Mouse (Mus musculus): ENCODE data around the gene Ms4a14. TPM values are rescaled to one million over a fixed set of nuclear protein-coding genes. Genes with fewer than 3 reads are reported as not detected.
"Not testable (repeated sequence)": the region's sequence is repeated elsewhere in the genome, so short reads cannot be mapped to it uniquely, and the experiment has no call there.

Ms4a14 gene
- total RNA-seq (2015; ENCODE audit: low replicate concordance) (3.6 TPM in 1 of 2 replicates, not detected in the other), total RNA-seq (2017; ENCODE audit: low replicate concordance) (under 0.01 TPM in 1 of 2 replicates, not detected in the other)

DNA sequence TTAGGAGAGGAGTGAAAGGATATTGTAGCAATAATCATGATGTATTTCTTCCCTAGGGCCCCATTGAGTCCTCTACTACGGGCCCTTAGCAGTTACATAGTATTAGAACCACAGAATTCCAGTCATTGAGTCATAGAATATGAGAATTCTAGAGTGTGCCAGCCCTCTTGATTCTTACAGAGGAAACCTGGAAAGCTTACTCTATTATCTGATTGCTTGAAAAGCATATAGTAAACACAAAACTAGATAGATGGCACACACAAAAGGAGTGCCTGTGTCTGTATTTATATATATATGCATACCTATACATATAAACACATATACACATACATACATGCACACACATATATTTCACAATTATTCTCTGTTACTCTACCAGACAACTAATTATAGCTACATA lies at the start of gene Ms4a14:
Gene Ms4a14 (minus strand): TSS at position 101 of the 400 bp plus-strand sequence.
- ATAC-seq (replicated peaks; ENCODE audit: low FRiP score, poor library complexity, severe bottlenecking), result no peak

DNA sequence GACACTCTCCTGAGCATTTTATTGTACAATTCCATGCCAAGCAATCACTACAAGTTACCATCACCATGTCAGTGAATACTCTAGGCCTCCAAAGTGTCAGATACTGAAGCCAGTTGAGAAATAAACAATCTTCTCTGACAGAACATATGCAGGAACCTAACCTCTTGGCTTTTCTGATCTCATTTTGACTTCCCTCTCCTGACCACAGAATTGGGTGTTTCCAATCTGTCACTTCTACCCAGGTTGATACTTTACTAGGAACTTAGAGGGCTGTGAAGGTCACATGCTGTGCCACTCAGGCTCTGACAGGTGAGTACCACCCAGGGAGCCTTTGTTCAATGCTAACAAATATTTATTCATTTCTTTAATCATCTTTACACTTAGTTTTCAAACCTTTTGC lies 47.7 kb upstream of the Ms4a14 start:
- no peak for ATAC-seq (replicated peaks; ENCODE audit: low FRiP score, poor library complexity, severe bottlenecking)

- no peak for ATAC-seq (replicated peaks; ENCODE audit: low FRiP score, poor library complexity, severe bottlenecking)
Observed at GRCm38 (mm10) chr19:11360106-11360505, 45.9 kb upstream of the Ms4a14 start.

- no peak for ATAC-seq (replicated peaks; ENCODE audit: low FRiP score, poor library complexity, severe bottlenecking)
Observed at GRCm38 (mm10) chr19:11355730-11356129, 41.5 kb upstream of the Ms4a14 start.

GRCm38 (mm10) chr19:11351878-11352277 lies 37.6 kb upstream of the Ms4a14 start:
- no peak for ATAC-seq (replicated peaks; ENCODE audit: low FRiP score, poor library complexity, severe bottlenecking)

DNA sequence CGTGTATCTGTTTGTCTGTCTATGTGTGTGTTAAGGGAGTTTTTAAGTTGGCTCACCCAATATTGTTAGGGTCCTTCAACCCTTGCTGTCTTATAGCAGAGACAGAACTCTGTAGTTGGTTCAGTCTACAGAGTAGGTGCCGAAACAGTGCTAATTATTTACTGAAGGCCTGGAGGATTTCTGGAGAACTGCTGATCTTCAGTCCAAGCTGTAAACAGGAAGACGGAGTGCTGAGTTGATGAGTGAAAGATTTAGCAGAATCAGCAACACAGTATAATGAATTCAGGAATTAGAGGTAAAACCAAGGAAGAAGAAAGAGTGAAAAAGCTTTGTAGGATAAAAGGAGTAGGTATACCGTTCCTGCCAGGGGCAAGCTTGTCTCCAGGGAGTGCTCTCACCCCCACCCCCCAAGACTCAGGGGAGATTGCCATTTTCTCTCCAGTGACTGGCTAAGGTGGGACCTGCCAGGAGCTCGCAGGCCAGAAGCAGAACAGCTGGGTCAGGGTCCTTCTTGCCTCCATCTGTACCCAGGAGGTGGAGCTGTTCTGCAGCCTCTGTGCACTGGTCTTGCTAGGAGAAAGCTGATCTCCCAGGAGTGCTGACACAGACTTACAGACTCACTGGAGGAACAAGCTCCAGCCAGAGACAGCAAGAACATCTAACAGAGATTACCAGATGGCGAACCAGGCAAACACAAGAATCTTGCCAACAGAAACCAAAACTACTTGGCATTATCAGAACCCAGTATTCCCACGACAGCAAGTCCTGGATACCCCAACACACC lies 35.6 kb upstream of the Ms4a14 start:
- no peak for ATAC-seq (replicated peaks; ENCODE audit: low FRiP score, poor library complexity, severe bottlenecking)

- ATAC-seq (replicated peaks; ENCODE audit: low FRiP score, poor library complexity, severe bottlenecking), result no peak
Observed at GRCm38 (mm10) chr19:11343992-11344391, 29.7 kb upstream of the Ms4a14 start.

DNA sequence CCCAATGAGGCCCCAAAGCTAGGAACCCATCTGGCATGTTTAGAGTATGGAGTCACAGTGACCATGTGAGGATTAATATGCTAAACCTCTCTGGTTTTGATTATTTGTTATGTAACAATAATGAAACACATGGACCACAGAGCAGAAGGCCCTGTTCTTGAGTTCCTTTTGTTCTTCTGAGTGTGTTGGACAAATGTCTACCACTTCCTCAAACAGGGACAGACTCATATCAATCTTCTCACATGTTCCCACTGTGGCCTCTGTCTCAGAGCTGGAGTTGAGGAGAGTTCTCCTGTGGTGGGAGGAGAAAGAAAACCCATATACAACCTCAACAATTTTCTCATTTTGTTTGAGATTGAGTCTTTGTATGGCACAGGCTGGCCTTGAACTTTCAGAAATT lies 28.9 kb upstream of the Ms4a14 start:
- ATAC-seq (replicated peaks; ENCODE audit: low FRiP score, poor library complexity, severe bottlenecking), result no peak

DNA sequence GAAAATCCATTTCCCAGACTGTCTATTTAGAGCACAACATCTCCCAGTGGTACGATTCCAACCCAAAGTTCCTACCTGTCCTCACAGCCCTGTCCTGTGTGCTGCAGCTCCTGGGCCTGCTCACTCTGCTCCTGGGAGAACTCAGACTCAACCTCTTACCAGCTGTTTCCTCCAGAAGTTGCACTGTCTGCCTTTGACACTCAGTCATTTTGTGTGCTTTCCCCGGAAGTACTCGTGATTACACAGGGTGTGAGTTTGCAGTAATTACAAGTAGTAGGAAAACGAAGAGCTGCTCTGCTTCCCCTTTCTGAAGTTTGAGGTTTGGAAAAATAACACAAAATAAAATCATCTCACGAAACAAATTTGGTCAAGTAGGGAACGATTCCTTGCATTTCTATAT lies 21.7 kb upstream of the Ms4a14 start, which contains the start of gene Ms4a7:
Gene Ms4a7 (minus strand): TSS at position 215 of the 400 bp plus-strand sequence.
- no peak for ATAC-seq (replicated peaks; ENCODE audit: low FRiP score, poor library complexity, severe bottlenecking)

- no peak for ATAC-seq (replicated peaks; ENCODE audit: low FRiP score, poor library complexity, severe bottlenecking)
Observed at GRCm38 (mm10) chr19:11321123-11321522, 6.9 kb upstream of the Ms4a14 start.

- ATAC-seq (replicated peaks; ENCODE audit: low FRiP score, poor library complexity, severe bottlenecking), result no peak
Observed at GRCm38 (mm10) chr19:11316786-11317185, 2.5 kb upstream of the Ms4a14 start.

- ATAC-seq (replicated peaks; ENCODE audit: low FRiP score, poor library complexity, severe bottlenecking), result no peak
Observed at GRCm38 (mm10) chr19:11308888-11309287, 5.4 kb downstream of the Ms4a14 start.

DNA sequence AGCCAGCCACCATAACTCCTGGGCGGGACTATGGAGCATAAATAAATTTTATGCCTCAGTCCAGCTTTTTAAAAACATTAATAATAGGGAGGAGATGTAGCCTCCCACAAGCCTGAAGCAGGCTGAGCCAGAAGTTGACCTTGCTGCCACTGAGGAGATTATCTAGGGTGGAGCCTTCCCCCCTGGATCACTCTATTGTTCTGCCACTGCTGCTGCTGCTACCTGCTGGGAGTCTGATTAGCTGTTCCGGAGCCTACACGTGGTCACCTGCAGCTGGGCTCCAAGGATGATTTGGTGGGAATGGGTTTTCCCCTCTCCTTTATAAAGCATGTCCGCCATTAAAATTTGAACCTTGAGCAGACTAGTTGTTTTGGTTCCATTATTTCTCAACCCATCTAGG lies 14.7 kb downstream of the Ms4a14 start:
- ATAC-seq (replicated peaks; ENCODE audit: low FRiP score, poor library complexity, severe bottlenecking), result not testable (repeated sequence)

DNA sequence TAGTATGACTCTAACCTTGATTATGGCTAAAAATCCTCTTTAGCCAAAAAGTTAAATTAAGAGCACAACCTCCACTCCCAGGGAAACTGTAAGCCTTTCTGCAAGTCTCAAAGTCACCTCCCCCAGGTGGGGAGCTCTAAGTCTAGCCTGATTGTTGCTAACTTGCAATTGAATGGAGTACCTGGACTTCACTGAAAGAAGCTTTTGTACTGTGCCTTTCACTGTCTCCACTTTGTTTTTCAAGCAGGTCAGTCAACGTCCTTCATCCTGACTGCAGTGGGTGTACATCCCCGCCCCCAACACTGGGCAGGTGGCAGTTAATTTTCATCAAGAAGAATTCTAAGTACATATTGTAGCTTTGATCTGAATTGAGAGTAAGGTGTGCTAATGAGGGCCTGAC lies 15.3 kb downstream of the Ms4a14 start:
- ATAC-seq (replicated peaks; ENCODE audit: low FRiP score, poor library complexity, severe bottlenecking), result no peak

DNA sequence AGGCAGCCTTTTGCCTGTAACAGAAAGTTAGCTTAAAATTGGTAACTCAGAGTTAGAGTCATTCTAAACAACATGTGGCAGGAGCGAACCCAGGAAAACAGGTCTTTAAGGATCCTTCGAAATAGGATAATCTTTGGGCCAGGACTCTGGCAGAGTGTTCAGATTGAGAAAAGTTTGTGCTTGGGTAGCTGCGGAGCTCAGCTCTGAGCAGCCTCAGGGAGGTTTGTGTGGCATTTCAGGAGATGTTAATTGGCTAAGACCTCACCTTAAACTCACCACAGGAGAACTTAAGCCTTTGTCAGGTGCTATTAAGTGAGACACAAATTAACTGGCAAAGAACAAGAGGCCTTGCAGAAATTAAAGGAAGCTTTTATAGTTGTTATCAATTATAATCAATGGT lies 20.6 kb downstream of the Ms4a14 start:
- not testable (repeated sequence) for ATAC-seq (replicated peaks; ENCODE audit: low FRiP score, poor library complexity, severe bottlenecking)

DNA sequence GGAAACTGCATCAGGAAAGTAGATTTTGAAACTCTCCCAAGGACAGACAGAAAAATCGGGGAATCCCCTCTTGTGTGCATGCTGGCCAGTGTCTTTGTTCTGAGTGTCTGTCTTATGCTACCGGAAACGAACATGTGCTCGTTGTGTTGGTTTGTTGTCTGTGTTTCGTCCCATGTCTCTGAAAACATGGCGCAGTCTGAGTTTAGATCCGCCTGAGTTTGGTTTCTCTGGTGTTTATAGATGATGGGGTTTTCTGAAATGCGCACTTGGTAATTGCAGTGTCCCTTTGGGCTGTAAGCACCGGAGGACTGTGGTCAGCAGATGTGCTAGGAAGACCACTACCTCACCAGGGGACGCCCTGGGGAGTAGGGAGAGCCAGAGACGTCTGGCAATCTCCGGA lies 21.3 kb downstream of the Ms4a14 start:
- no peak for ATAC-seq (replicated peaks; ENCODE audit: low FRiP score, poor library complexity, severe bottlenecking)

DNA sequence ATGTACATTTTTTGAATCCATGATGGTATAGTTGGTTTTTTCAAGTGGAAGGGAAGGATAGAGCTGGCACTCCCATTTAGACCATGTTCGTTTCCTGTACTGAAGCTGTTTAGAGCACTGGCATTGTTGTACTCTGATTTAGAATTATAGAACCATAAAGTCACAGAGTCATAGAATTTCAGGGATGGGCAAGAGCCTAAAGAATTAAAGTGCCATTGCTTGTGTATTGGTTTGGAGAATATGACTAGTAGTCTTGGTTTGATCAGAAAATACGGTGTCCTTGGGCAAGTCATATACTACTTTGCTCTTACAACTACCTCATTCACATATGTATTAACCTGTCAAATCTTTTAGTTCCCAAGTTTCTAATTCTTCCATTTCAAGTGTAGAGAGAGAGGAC lies 30.5 kb downstream of the Ms4a14 start, which contains the start of gene Ms4a5:
Gene Ms4a5 (minus strand): TSS at position 101 of the 400 bp plus-strand sequence.
- no peak for ATAC-seq (replicated peaks; ENCODE audit: low FRiP score, poor library complexity, severe bottlenecking)

GRCm38 (mm10) chr19:11280223-11280622 lies 34.0 kb downstream of the Ms4a14 start:
- ATAC-seq (replicated peaks; ENCODE audit: low FRiP score, poor library complexity, severe bottlenecking), result no peak

- no peak for ATAC-seq (replicated peaks; ENCODE audit: low FRiP score, poor library complexity, severe bottlenecking)
Observed at GRCm38 (mm10) chr19:11276431-11276830, 37.8 kb downstream of the Ms4a14 start.

- ATAC-seq (replicated peaks; ENCODE audit: low FRiP score, poor library complexity, severe bottlenecking), result no peak
Observed at GRCm38 (mm10) chr19:11266956-11267355, 47.3 kb downstream of the Ms4a14 start.

GRCm38 (mm10) chr19:11266052-11266845 lies 48.0 kb downstream of the Ms4a14 start, which contains the start of gene Ms4a1:
TSS of gene Ms4a1 (minus strand) at chr19:11266241.
- no peak for ATAC-seq (replicated peaks; ENCODE audit: low FRiP score, poor library complexity, severe bottlenecking)
